Mouse (Mus musculus) hindlimb bud, embryonic 11.5 days (tissue): ENCODE measurements around the gene Olfr704.
"Not testable (repeated sequence)": the region's sequence is repeated elsewhere in the genome, so short reads cannot be mapped to it uniquely, and the experiment has no call there.

ENCODE experiments used
- DNase-seq: peaks from one replicate; pipeline ENCODE4 v3.0.0-alpha.2; 2012; ENCODE audit warnings: low read depth, low spot score; ENCODE audit errors: extremely low spot score

The Olfr704 gene

DNA sequence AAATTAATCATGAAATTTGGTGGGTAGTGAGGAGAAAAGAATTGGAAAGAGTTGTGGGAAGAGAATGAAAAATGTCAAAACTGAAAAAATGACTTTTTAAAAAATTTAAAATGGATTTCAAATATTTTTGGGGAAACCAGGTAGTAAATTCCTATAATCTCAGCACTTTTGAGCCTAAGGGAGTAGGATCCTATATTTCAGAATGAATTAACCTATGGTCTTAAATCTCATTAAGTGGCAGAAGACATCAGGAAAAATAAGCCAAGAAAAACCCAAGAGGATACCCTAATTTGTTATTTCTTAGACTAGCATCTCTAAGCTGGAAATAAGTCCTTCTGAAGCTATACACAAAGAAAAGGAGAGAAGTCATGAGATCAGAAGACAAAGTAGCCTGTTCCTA is at the start of gene Olfr704:
Gene Olfr704 (plus strand): TSS at position 301 of the 400 bp plus-strand sequence.
- no peak for DNase-seq

DNA sequence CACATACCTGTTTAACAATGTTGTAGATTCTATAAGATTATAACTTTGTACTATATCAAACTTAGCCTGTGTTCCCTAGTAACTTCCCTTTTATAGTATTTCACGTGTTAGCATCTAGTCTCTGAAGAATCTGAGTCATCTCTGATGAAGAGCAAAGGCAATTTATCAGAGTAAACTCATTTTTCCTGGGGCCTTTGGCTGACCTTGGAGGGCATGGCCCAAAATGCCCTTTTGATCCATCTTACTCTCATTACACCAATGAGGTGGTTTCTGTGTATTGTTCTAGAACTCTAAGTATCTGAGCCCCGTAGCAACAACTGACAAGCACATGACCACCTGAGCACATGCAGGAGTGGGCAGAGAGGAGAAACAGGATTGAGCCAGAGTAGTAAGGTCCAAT is 49.2 kb upstream of the Olfr704 start, which contains the start of gene Olfr701:
Gene Olfr701 (plus strand): TSS at position 301 of the 400 bp plus-strand sequence.
- no peak for DNase-seq

DNA sequence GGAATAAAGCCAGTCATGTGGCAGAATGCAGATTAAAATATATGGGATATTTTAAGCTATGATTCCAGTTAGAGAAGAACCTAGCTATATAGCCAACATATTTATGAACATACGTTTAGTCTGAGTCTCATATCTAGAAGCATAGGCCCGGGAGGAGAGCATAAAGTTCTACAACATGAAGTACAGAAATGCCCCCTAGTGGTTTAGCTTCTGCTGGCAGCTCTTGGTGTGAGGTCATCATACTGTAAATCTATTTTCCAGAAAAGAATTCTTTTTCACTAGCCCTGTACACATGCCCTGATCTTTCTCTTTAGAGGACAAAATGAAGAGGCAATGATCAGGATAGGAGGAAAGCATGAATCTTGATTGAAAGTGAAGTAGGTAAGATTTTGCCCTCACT is 47.2 kb upstream of the Olfr704 start:
- no peak for DNase-seq

DNA sequence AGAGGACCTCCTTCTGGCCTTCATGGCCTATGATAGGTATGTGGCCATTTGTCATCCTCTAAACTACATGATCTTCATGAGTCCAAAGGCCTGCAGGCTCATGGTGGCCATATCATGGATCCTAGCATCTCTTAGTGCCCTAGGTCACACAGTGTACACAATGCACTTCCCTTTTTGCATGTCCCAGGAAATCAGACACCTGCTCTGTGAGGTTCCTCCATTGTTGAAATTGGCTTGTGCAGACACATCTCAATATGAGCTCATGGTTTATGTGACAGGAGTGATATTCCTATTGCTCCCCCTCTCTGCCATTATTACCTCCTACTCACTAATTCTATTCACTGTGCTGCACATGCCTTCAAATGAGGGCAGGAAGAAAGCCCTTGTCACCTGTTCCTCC is 44.6 kb upstream of the Olfr704 start:
- DNase-seq = no peak

DNA sequence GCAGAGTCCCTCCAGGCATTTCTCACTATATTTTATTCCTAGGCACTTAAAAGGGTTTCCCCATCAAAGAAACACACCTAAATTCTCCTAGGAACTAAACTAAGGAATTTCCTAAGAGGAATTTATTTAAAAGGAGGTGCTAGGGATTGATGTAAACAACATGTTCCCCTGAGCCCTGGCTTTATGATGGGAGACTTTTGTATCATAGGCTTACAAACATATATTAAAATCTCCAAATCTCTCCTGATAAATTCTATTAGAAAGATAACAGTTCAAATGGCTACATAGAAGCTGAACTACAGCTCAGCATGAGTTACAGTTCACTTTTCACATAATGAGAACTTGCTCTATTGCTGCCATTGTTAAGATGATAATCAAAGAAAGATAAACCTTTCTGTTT is 29.2 kb upstream of the Olfr704 start, which contains the start of gene Olfr702:
Gene Olfr702 (minus strand): TSS at position 101 of the 400 bp plus-strand sequence.
- DNase-seq = no peak

DNA sequence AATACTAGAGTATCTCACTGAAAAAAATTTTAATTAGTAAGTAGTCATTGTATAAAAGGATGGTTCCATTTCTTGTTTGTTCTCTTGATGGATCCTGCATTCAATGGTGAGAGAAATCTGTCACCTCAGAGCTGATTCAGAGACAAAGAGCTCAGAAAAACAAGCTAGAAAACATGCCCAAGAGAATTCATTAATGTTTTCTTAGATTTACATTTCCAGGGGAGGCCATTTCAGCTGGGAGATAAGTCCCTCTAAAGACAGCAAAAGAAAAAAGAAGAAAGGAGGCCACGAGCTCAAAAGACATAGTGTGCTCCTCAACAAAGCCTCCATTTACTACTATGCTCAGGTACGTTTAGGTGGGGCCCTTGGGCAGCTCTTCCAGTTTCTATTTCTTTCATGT is 19.9 kb upstream of the Olfr704 start, which contains the start of gene Olfr703:
Gene Olfr703 (plus strand): TSS at position 301 of the 400 bp plus-strand sequence.
- no peak for DNase-seq

DNA sequence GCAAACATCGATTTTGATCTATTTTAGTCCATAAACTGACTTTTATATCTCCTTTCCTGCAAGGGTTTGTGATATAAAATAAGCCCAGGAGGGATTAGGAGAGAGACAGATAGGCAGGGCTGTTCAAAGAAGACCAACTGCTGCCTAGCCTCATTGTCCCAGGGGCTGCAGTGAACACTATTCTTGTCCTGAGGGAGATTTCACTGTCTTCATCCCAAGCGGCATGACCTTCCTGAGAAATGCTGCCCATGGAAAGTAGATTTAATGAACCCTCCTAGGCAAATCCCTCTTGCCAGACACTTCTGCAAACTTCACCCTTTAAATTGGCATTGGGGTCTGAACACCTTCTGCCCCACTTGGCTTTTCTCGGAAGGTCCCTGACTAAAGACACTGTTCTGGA is 13.8 kb downstream of the Olfr704 start, which contains the start of gene Olfr705:
Gene Olfr705 (minus strand): TSS at position 101 of the 400 bp plus-strand sequence.
- no peak for DNase-seq

DNA sequence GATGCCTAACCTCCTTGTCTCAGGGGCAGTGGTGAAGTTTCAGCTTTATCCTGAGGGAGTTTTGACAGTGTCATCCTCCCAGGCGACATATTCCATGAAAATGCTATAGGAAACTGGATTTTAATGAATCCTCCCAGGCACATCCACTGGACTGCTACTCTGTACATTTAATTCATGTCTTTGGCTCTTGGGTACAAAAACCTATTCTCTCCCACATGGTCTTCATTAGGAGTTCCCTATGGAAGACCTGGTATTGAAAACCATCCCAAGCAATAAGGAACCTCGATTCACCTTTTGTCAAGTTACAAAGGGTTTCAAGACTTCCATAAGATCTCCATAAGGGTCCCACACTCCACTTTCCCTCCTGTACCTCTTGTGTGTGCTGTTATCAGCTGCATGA is 25.1 kb downstream of the Olfr704 start, which contains the start of gene Olfr706:
Gene Olfr706 (minus strand): TSS at position 101 of the 400 bp plus-strand sequence.
- no peak for DNase-seq

DNA sequence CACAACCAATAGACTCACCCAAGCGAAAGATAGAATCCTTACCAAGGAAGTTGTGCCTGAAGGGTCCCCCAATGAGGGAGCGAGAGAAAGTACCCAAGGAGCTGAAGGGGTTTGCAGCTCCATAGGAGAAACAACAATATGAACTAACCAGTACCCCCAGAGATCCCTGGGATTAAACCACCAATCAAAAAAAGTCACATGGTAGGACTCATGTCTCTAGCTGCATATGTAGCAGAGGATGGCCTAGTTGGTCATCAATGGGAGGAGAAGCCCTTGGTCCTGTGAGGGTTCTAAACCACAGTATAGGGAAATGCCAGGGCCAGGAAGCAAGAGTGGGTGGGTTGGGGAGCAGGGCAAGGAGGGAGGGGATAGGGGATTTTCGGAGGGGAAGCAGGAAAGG is 38.2 kb downstream of the Olfr704 start, which contains the start of gene Olfr707:
Gene Olfr707 (minus strand): TSS at position 101 of the 400 bp plus-strand sequence.
- not testable (repeated sequence) for DNase-seq

DNA sequence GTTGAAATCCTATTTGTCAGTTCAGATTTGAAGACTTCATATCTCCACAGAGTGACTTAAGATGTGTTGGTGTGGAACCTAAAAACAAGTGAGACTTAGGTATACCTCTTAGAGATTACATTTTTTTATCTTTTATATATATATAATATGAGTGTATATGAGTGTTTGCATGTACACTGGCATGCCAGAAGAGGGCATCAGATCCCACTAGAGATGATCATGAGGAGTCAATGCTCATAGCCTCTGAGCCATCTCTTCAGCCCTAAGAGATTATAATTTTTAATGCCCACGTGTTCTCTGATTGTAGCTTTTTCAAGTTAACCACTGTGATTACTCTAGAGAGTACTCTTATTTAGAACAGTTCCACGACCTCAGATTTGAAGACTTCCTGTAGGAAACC is 44.7 kb downstream of the Olfr704 start, which contains the start of gene Olfr1532-ps1:
Gene Olfr1532-ps1 (plus strand): TSS at position 326 of the 400 bp plus-strand sequence.
- no peak for DNase-seq
